Mouse (Mus musculus) testis, adult 2 months (tissue): ENCODE measurements at regions not wholly inside any gene's neighbourhood (a gene's known extent, or its start where the extent isn't known, plus 50 kb on each side); places are given as distances from the start of the nearest gene placed in this dataset.

Experiments used
- H3K27ac ChIP-seq: fragments of 200-500 bp; 2 replicates; pipeline ENCODE4 v1.5.1; 2012; ENCODE audit warnings: low read depth, low read length; ENCODE audit not compliant: control insufficient read depth, insufficient read depth
- H3K27me3 ChIP-seq: fragments of 200-500 bp; 2 replicates; pipeline ENCODE4 v1.6.1; 2012; ENCODE audit warnings: mild to moderate bottlenecking, low read length, moderate library complexity; ENCODE audit not compliant: control insufficient read depth, insufficient read depth
- H3K36me3 ChIP-seq: fragments of 200-500 bp; 2 replicates; pipeline ENCODE4 v1.6.1; 2012; ENCODE audit warnings: mild to moderate bottlenecking, low read length; ENCODE audit not compliant: control insufficient read depth, insufficient read depth
- H3K4me1 ChIP-seq: fragments of 200-500 bp; 2 replicates; pipeline ENCODE4 v1.6.1; 2012; ENCODE audit warnings: low read length; ENCODE audit not compliant: control insufficient read depth, insufficient read depth
- H3K4me3 ChIP-seq: fragments of 200-500 bp; 2 replicates; pipeline ENCODE4 v1.5.1; 2012; ENCODE audit warnings: low read depth, mild to moderate bottlenecking, low read length, moderate library complexity, mixed read lengths; ENCODE audit not compliant: control insufficient read depth
- CTCF ChIP-seq: fragments of 200-500 bp; IDR thresholded peaks from 2 replicates; pipeline ENCODE4 v1.5.1; 2012; ENCODE audit warnings: low read depth, mild to moderate bottlenecking, inconsistent platforms, low read length, moderate library complexity; ENCODE audit not compliant: control insufficient read depth, insufficient read depth, insufficient replicate concordance
- POLR2A ChIP-seq: fragments of 200-500 bp; IDR thresholded peaks from 2 replicates; pipeline ENCODE4 v1.6.1; 2012; ENCODE audit warnings: low read depth, mild to moderate bottlenecking, inconsistent platforms, low read length, moderate library complexity; ENCODE audit not compliant: control insufficient read depth

- no peaks in the 10 kb centered on the region for H3K36me3 ChIP-seq
- H3K27ac ChIP-seq = no peak overlapping the region
- no peak overlapping the region for H3K4me3 ChIP-seq
- no peak for TF ChIP-seq POLR2A
- no peak for TF ChIP-seq CTCF
- H3K4me1 ChIP-seq = no peaks in the 10 kb centered on the region
- H3K27me3 ChIP-seq = no peaks in the 10 kb centered on the region
Measured at GRCm38 (mm10) chr13:119242358-119242757, 186.0 kb upstream of the Paip1 start.

- no peak overlapping the region for H3K4me3 ChIP-seq
- TF ChIP-seq CTCF = no peak
- TF ChIP-seq POLR2A = no peak
- no peaks in the 10 kb centered on the region for H3K36me3 ChIP-seq
- no peak overlapping the region for H3K27ac ChIP-seq
- H3K27me3 ChIP-seq = no peaks in the 10 kb centered on the region
- no peaks in the 10 kb centered on the region for H3K4me1 ChIP-seq
Measured at GRCm38 (mm10) chr13:119247101-119247500, 181.3 kb upstream of the Paip1 start.

GRCm38 (mm10) chr13:119252006-119252405, 176.4 kb upstream of the Paip1 start:
- Histone ChIP-seq H3K36me3 (no peaks in the 10 kb centered on the region), H3K27ac (no peak overlapping the region), H3K4me3 (no peak overlapping the region), H3K27me3 (no peaks in the 10 kb centered on the region), H3K4me1 (no peaks in the 10 kb centered on the region)
- TF ChIP-seq POLR2A = no peak
- no peak for TF ChIP-seq CTCF

GRCm38 (mm10) chr13:119256350-119256749, 172.1 kb upstream of the Paip1 start:
- Histone ChIP-seq H3K4me3 (no peak overlapping the region), H3K27me3 (no peaks in the 10 kb centered on the region), H3K36me3 (no peaks in the 10 kb centered on the region), H3K4me1 (no peaks in the 10 kb centered on the region), H3K27ac (no peak overlapping the region)
- no peak for TF ChIP-seq POLR2A
- TF ChIP-seq CTCF = no peak

- Histone ChIP-seq H3K27me3 (no peaks in the 10 kb centered on the region), H3K27ac (no peak overlapping the region), H3K4me1 (no peaks in the 10 kb centered on the region), H3K4me3 (no peak overlapping the region), H3K36me3 (no peaks in the 10 kb centered on the region)
- no peak for TF ChIP-seq POLR2A
- TF ChIP-seq CTCF = no peak
Measured at GRCm38 (mm10) chr13:119258515-119258914, 169.9 kb upstream of the Paip1 start.

DNA sequence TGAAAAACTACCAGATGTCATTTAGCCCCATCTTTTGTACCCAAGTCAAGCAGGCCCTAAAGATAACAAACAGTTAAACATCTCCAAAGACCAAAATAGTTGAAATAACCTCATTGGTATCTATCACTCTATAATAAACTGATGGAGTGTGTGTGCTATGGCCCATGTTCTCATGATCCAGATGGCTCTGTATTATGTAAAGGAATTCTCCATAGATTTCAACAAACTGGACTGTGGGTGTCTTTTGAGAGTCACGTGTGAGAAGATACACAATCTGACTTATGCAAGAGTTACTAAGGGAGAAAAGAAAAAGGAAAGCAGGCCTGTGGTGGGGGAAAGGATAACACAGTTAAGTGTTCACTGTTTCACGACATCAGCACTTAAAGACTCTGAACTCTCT, 164.8 kb upstream of the Paip1 start:
- no peaks in the 10 kb centered on the region for H3K4me1 ChIP-seq
- TF ChIP-seq POLR2A = no peak
- no peak for TF ChIP-seq CTCF
- H3K4me3 ChIP-seq = no peak overlapping the region
- no peaks in the 10 kb centered on the region for H3K36me3 ChIP-seq
- no peaks in the 10 kb centered on the region for H3K27me3 ChIP-seq
- no peak overlapping the region for H3K27ac ChIP-seq

- H3K4me3 ChIP-seq = no peak overlapping the region
- TF ChIP-seq POLR2A (no peak), CTCF (no peak)
- H3K27me3 ChIP-seq = no peaks in the 10 kb centered on the region
- no peaks in the 10 kb centered on the region for H3K36me3 ChIP-seq
- H3K27ac ChIP-seq = no peak overlapping the region
- H3K4me1 ChIP-seq = no peaks in the 10 kb centered on the region
Measured at GRCm38 (mm10) chr13:119267608-119268300, 160.6 kb upstream of the Paip1 start.

DNA sequence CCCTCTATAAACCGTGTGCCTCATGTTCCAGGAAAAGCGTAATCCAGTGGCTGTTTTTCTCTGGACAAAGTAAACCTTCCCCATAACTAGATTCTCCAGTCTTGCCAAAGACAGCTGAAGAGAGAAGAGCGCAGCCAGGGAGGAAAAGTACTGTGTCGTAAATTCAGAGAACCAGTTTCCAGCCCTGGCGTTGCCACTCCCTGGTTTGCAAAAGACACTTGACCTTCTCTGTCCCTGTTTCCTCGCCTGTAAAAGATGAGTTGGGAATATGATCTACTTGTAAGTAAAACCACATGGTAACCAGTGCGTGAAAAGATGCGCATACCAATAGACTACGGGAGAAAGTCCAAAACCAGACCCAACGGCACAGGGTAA, 160.1 kb upstream of the Paip1 start:
- TF ChIP-seq CTCF = no peak
- TF ChIP-seq POLR2A = no peak
- H3K27me3 ChIP-seq = no peaks in the 10 kb centered on the region
- H3K4me3 ChIP-seq = no peak overlapping the region
- H3K27ac ChIP-seq = no peak overlapping the region
- H3K4me1 ChIP-seq = no peaks in the 10 kb centered on the region
- no peaks in the 10 kb centered on the region for H3K36me3 ChIP-seq

- Histone ChIP-seq H3K4me3 (no peak overlapping the region), H3K27ac (no peak overlapping the region), H3K27me3 (no peaks in the 10 kb centered on the region), H3K36me3 (no peaks in the 10 kb centered on the region), H3K4me1 (no peaks in the 10 kb centered on the region)
- TF ChIP-seq POLR2A = no peak
- no peak for TF ChIP-seq CTCF
Measured at GRCm38 (mm10) chr13:119275500-119275899, 152.9 kb upstream of the Paip1 start.
